Mouse (Mus musculus) CH12.LX (cell line): Measurements from ENCODE around the gene Gm21773. TPM values are rescaled to one million over a fixed set of nuclear protein-coding genes. Genes with fewer than 3 reads are reported as not detected.
"Not testable (repeated sequence)": the region's sequence is repeated elsewhere in the genome, so short reads cannot be mapped to it uniquely, and the experiment has no call there.

ENCODE experiments used
- DNase-seq: peaks from one replicate; pipeline ENCODE4 v3.0.0-alpha.2; 2013; ENCODE audit errors: extremely low read depth
- H3K27ac ChIP-seq: 2 replicates; pipeline ENCODE4 v1.5.1; 2012; ENCODE audit warnings: low read depth, mild to moderate bottlenecking, control low read depth, moderate library complexity; ENCODE audit not compliant: insufficient read depth
- H3K27me3 ChIP-seq: replicated peaks from 2 replicates; pipeline ENCODE3; 2012; ENCODE audit warnings: inconsistent platforms
- H3K36me3 ChIP-seq, 2 experiments: replicated peaks in 1 of 2; 2 replicates each; pipeline versions ENCODE3 to v1.6.1; 2012; ENCODE audit warnings: inconsistent platforms in 1 of 2, low read length in 1 of 2, mild to moderate bottlenecking in 1 of 2, mixed read lengths in 1 of 2, moderate library complexity in 1 of 2; ENCODE audit not compliant: control insufficient read depth in 1 of 2, insufficient read depth in 1 of 2
- H3K4me1 ChIP-seq, 2 experiments: 2 replicates each; pipeline ENCODE4 v1.6.1; 2012; ENCODE audit warnings: inconsistent platforms in 1 of 2, moderate library complexity in 1 of 2; ENCODE audit not compliant: insufficient read depth in 2 of 2, control insufficient read depth in 1 of 2
- H3K4me2 ChIP-seq: 2 replicates; pipeline ENCODE4 v1.6.1; 2012; ENCODE audit warnings: low read depth, mild to moderate bottlenecking, control low read depth; ENCODE audit not compliant: poor library complexity, insufficient read depth, severe bottlenecking
- H3K4me3 ChIP-seq, 3 experiments: fragments of 150-350 bp in 1 of 3; sonication (generic) in 1 of 3; replicated peaks in 1 of 3; 2 replicates each; pipeline versions ENCODE3 to v1.5.1; 2011 to 2012; ENCODE audit warnings: low read depth in 2 of 3, low read length in 2 of 3, mild to moderate bottlenecking in 2 of 3, moderate library complexity in 2 of 3, control low read depth in 1 of 3, improper control_type of control experiment in 1 of 3, inconsistent platforms in 1 of 3, mixed read lengths in 1 of 3; ENCODE audit not compliant: poor library complexity in 1 of 3
- H3K79me2 ChIP-seq: replicated peaks from 2 replicates; pipeline ENCODE4 v1.6.1; 2012; ENCODE audit warnings: mild to moderate bottlenecking, moderate library complexity; ENCODE audit not compliant: control insufficient read depth, poor library complexity, insufficient read depth, severe bottlenecking; ENCODE audit errors: extremely low read depth
- H3K9ac ChIP-seq: 2 replicates; pipeline ENCODE4 v1.6.1; 2012; ENCODE audit warnings: low read depth, mild to moderate bottlenecking, control low read depth, moderate library complexity; ENCODE audit not compliant: insufficient read depth
- H3K9me3 ChIP-seq: replicated peaks from 2 replicates; pipeline ENCODE3; 2012; ENCODE audit warnings: low read length, inconsistent platforms, mixed read lengths
- dilution Hi-C: fragments of 300-500 bp; cut with MboI; formaldehyde crosslinking; loops from 2 replicates; pipeline ENCODE4 v1.14.3; 2020; ENCODE audit warnings: low sequenced_read_pairs; ENCODE audit not compliant: extremely low pct_unique_long_range_greater_than_20kb, extremely low pct_ligation_motif_present
- in situ Hi-C: fragments of 300-500 bp; cut with MboI; formaldehyde crosslinking; loops from 3 replicates; pipeline ENCODE4 v1.14.3; 2019; ENCODE audit warnings: low sequenced_read_pairs, low pct_ligation_motif_present, low pct_unique_long_range_greater_than_20kb, mixed read lengths
- polyA plus RNA-seq: library from polyadenylated mRNA; unstranded; fragments of >175 nt; gene quantifications from 2 replicates; pipeline ENCODE4 v1.2.1, GENCODE M21; 2012; ENCODE audit warnings: low read depth; ENCODE audit not compliant: insufficient read length
- total RNA-seq, 2 experiments: library from RNA; depleted of rRNA; stranded (reverse); fragments of 300-350 nt in 1 of 2; fragments of >200 nt in 1 of 2; gene quantifications; 2 replicates each; pipeline ENCODE4 v1.2.3; 2012 to 2014

The Gm21773 gene
- total RNA-seq (2012; rRNA removed) (not detected in 2 replicates), total RNA-seq (2014; rRNA removed) (not detected in 2 replicates), polyA plus RNA-seq (not detected in 2 replicates)

DNA sequence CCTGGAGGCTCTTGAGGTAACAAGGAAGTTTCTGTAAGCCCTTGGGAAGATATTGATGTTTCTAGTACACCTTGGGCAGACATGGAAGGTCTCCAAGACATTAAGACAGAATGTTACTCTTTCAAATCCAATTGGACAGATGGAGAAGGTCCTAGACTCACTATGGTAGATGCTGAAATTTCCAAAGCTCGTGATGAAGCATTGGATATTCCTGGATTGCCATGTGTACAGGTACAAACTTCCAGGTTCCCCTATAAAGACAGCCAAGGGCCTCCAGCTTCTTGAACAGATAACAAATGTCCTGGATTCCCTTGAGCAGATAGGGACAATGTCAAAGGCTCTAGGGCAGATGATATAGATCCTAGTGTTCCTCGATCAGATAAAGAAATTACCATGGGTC is at the start of gene Gm21773:
Gene Gm21773 (minus strand): TSS at position 101 of the 400 bp plus-strand sequence.
- H3K27me3 ChIP-seq, H3K4me2 ChIP-seq, DNase-seq, H3K9me3 ChIP-seq, in situ Hi-C loops, H3K36me3 ChIP-seq, H3K4me1 ChIP-seq, dilution Hi-C loops, H3K79me2 ChIP-seq, H3K27ac ChIP-seq, H3K4me3 ChIP-seq, H3K9ac ChIP-seq: not testable (repeated sequence)
